Mouse (Mus musculus): ENCODE data around the gene Psip1.
"Not testable (repeated sequence)": the region's sequence is repeated elsewhere in the genome, so short reads cannot be mapped to it uniquely, and the experiment has no call there.

Psip1 gene

DNA sequence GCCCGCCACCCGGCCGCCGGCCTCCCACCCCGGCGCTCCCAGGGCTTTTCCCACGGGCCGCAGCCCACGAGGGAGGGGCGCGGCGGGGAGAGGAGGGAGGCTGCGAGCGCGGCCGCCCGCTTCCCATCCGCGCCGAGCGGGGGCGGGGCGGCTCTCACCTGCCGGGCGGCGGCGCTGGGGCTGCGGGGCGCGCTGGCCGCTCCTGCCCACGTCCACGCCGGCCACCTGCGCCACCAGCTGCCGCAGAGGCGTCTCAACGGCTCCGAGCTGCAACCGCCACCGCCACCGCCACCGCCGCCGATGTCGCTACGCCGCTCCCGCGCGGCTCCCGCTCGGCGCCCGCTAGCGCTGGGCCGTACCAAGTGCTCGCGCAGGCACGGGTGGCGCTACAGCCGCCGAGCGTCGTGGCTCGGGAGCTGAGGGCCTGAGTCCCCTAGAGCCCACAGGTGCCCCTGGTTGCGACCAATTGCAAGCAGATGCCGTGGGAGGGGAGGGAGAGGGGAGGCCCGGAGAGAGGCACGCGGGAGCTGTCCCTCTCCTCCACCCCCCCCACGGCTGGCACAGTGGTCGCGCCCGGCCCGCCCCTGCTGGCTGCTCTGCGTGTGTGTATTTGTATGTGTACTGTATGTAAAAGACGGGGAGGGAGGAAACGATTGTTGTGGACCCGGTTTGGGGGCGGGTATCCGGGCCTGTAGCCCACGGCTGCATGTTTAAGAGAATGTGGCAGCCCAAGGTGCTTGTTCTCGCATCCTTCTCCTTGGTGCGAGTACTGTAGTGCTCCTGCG, at the start of gene Psip1:
TSS of gene Psip1 (minus strand) at position 343 of the 785 bp plus-strand sequence.
- peak; percentile 69 to 83 for DNase-seq (ENCODE audit: low spot score in 2 of 2)

- DNase-seq (ENCODE audit: low spot score in 2 of 2): no peak
These were observed 47.8 kb upstream of the Psip1 start for GRCm38 (mm10) chr4:83534024-83534423.

- no peak for DNase-seq (ENCODE audit: low spot score in 2 of 2)
These were observed 47.1 kb upstream of the Psip1 start for GRCm38 (mm10) chr4:83533168-83533911.

DNA sequence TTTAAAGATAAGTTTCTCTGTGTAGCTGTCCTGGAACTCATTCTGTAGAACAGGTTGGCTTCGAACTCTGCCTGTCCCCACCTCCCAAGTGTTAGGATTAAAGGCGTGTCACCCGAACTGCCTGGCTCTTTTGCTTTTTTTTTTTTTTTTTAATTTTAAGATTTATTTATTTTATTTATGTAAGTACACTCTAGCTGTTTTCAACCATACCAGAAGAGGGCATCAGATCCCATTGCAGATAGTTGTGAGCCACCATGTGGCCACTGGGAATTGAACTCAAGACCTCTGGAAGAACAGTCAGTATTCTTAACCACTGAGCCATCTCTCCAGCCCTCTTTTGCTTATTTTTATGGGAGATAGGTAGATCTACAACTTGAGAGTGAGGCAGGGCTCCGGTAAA, 43.8 kb upstream of the Psip1 start:
- not testable (repeated sequence) for DNase-seq (ENCODE audit: low spot score in 2 of 2)

DNA sequence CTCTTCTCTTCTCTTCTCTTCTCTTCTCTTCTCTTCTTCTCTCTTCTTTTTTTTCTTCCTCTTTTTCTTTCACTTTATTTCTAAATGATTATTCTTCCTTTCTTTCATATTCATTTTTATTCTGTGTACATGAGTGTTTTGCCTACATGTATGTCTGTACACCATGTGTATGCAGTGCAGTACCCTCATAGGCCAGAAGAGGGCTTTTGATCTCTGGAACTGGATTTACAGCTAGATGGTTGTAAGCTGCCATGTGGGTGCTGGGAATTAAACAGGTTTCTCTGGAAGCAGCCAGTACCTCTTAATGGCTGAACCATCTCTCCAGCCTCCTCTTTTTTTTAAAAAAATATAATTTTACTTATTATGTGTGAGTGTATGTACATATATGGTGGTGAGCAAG, 41.7 kb upstream of the Psip1 start:
- DNase-seq (ENCODE audit: low spot score in 2 of 2): peak in 1 of 2 experiments; percentile 8

DNA sequence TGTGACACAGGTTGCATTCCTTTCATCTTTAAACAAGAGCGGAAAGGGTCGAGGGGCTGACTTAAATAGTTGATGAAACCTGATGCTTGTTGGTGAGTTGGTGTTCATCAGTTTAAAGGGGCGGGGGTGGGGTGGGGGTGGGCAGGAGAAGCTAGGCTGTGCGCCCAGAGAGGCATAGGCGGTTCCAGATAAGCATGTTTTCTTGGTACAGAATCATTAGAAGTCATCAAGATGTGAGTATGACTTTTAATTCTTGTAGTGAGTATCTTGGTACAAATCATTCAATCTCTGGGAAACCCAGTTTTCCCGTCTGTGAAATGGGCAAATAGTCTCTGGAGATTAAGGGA, 40.7 kb upstream of the Psip1 start:
- no peak for DNase-seq (ENCODE audit: low spot score in 2 of 2)

DNA sequence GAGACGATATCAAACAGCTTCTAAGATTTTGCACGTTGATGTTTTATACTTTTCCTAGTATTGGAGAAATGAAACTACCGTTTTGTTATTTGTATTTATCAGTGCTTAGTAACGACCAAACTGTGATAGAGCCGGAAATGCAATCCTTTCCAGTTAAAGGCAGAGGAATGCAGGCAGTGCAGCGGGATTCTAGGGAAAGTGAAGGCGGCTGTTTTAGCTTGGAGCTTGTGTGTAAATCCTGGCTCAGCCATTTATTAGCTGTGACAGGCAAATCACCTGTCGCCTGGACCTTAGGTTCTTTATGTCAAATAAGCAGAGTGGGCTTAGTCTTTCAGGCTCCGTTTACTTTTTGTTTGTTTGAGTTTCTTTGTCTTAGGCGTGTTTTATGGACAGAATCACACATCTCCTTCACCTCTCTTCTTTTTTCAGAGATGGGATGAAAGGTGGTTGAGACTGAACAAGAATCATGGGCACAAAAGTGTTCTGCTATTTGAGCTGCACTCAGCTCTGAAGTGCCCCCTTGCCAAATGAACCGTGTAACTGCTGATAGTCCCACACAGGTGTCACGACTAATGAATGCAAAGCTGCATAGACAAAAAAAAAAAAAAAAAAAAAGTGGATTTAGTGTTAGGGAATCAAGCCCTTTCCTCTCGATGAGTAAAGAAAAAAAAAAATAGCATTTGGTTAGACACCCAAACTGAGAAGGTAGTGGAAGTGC, 40.2 kb upstream of the Psip1 start:
- DNase-seq (ENCODE audit: low spot score in 2 of 2): peak; percentile 9 to 31

GRCm38 (mm10) chr4:83525690-83526055, 39.4 kb upstream of the Psip1 start:
- DNase-seq (ENCODE audit: low spot score in 2 of 2): no peak

DNA sequence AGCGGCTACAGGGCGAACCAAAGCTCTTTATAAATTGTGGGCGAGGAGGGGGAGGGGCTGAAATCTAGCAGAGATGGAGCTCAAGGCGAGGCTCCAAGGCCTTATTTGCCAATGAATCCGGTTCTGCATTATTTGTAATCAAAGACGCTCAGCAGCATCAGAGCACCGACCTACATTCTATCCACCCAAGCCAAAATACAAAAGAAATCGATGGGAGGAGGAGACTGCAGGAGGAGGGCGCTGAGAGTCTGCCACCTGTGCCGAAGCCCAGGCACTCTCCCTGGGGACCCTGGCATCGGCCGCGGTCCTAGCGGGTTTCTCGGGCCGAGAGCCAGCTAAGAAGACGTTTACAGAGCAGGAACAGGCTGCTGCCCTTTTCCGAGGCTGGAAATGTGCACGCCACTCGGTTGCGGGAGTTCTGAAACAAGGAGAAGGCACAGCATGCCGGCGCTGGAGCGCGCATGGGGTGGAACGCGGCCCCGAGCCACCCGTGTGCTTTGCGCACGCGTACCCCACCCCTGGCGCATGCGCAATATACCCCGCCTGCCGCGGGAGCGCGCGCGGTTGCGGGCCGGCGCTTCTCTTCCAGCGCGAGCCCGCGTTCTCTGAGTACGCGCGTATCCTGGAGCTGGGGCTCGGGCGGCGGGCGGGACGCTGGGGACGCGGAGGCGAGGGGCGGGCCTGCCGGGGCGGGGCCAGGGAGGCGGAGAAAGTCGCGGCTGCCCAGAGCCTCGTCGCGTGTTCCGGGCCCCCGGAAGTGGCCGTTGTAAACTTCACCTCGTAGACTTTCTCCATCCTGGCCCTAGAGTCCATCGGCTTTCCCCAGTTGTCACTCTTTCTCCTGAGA, 38.8 kb upstream of the Psip1 start, which contains the start of gene Ccdc171:
TSS of gene Ccdc171 (plus strand) at position 703 of the 847 bp plus-strand sequence.
- DNase-seq (ENCODE audit: low spot score in 2 of 2): peak; percentile 95 to 96

GRCm38 (mm10) chr4:83524456-83524842, 38.2 kb upstream of the Psip1 start:
- no peak for DNase-seq (ENCODE audit: low spot score in 2 of 2)

- DNase-seq (ENCODE audit: low spot score in 2 of 2): no peak
These were observed 35.8 kb upstream of the Psip1 start for GRCm38 (mm10) chr4:83522066-83522465.

DNA sequence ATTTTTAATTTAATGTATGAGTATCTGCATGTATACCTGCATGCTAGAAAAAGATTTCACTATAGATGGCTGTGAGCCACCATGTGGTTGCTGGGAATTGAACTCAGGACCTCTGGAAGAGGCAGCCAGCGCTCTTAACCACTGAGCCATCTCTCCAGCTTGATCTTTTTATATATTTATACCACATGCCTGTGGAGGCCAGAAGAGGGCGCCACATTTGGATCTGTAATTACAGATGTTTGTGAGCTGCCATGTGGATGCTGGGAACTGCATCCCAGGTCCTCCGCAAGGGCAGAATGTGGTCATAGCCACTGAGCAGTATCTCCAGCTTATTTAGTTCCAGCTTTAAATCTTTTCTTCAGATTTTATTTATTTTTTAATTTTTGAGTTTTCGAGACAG, 34.0 kb upstream of the Psip1 start:
- no peak for DNase-seq (ENCODE audit: low spot score in 2 of 2)

DNA sequence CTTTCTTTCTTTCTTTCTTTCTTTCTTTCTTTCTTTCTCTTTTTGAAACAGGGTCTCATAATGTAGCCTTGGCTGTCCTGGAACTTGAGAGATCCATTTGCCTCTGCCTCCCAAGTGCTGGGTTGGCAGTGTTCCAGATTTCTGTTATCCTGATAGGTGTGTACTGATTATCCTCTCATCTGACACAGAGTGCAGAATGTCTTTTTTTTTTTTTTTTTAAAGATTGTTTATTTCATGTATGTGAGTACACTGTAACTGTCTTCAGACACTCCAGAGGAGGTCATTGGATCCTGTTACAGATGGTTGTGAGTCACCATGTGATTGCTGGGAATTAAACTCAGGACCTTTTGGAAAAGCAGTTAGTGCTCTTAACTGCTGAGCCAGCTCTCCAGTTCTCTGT, 33.5 kb upstream of the Psip1 start:
- no peak for DNase-seq (ENCODE audit: low spot score in 2 of 2)

GRCm38 (mm10) chr4:83519148-83519547, 32.9 kb upstream of the Psip1 start:
- DNase-seq (ENCODE audit: low spot score in 2 of 2): no peak

DNA sequence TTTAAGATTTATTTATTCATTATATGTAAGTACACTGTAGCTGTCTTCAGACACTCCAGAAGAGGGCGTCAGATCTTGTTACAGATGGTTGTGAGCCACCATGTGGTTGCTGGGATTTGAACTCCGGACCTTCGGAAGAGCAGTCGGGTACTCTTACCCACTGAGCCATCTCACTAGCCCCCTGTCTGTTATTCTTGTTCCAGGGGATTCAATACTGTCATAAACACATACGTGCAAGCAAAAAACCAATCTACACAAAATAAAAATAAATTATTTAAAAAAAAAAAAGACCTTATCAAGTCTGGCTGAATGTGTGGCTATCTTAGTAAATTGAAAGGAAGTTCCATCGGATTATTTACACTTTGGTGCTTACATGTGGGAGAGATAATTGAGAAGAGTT, 29.9 kb upstream of the Psip1 start:
- not testable (repeated sequence) for DNase-seq (ENCODE audit: low spot score in 2 of 2)

GRCm38 (mm10) chr4:83514976-83515669, 28.9 kb upstream of the Psip1 start:
- no peak for DNase-seq (ENCODE audit: low spot score in 2 of 2)

- DNase-seq (ENCODE audit: low spot score in 2 of 2): no peak
These were observed 27.9 kb upstream of the Psip1 start for GRCm38 (mm10) chr4:83514183-83514582.

DNA sequence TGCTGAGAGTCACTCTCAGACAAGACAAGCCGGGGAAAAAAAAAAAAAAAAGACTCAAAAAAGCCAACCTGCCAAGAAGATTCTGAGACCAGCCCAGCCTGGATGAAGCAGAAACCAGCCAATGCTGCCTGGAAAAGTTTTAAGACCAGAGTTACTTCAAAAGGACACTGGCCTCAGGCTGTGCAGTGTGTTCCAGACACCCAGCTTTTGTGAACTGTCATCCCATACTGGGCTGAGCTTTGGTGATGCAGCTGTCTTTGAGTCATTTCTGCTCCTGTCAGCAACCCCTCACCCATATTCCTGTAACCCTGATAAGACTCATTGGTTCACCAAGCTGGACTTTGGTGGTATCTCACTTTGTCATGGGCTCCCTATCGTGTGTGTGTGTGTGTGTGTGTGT, 26.4 kb upstream of the Psip1 start:
- DNase-seq (ENCODE audit: low spot score in 2 of 2): no peak

DNA sequence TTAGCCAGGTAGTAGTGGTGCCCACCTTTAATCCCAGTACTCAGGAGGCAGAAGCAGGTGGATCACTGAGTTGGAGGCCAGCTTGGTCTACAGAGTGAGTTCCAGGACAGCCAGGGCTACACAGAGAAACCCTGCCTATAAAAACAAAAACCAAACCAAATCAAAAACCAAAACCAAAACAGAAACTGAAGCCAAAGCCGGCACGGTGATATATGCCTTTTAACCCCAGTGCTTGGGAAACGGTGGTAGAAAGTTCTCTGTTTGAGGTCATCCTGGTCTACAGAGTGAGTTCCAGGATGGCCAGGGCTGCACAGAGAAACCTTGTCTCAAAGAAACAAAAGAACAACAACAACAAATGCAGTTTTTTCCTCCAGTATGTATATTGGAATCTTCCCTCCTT, 26.0 kb upstream of the Psip1 start:
- no peak for DNase-seq (ENCODE audit: low spot score in 2 of 2)

DNA sequence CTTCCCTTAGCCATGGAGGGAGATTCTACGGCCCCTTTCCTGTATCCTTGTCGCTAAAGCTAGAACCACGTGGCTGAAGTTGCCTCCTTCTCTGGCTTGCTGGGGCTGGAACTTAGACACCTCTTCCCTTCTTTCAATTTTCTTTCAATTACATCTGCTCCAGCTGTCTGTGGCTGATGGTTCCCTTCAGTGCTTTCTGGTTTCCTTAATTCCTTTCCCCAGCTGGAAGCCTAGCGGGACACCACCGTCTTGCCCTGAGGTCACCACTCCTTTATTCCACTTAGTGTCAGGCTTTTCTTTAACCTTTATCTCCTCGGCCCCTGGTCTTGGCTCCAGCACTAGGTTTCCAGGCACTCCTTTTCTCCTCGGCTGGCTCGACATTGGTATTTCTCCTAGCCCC, 24.8 kb upstream of the Psip1 start:
- no peak for DNase-seq (ENCODE audit: low spot score in 2 of 2)

- DNase-seq (ENCODE audit: low spot score in 2 of 2): no peak
These were observed 23.3 kb upstream of the Psip1 start for GRCm38 (mm10) chr4:83509600-83509999.
